Mouse (Mus musculus) MEL (cell line): ENCODE results near the gene Rgl1. TPM values are rescaled to one million over a fixed set of nuclear protein-coding genes. Genes with fewer than 3 reads are reported as not detected.

Experiments used
- DNase-seq: peaks from one replicate; pipeline ENCODE4 v3.0.0; 2011; ENCODE audit warnings: low read depth, low spot score
- H3K27ac ChIP-seq: 2 replicates; pipeline ENCODE4 v1.5.1; 2012; ENCODE audit warnings: low read depth, mild to moderate bottlenecking, control low read depth, low read length, moderate library complexity; ENCODE audit not compliant: control insufficient read depth
- H3K27me3 ChIP-seq, 2 experiments: fragments of 150-350 bp in 1 of 2; sonication (generic) in 1 of 2; 2 replicates each; pipeline ENCODE4 v1.6.1; 2012; ENCODE audit warnings: low read length in 2 of 2, mild to moderate bottlenecking in 2 of 2, improper control_type of control experiment in 1 of 2, moderate library complexity in 1 of 2; ENCODE audit not compliant: insufficient read depth in 2 of 2, control insufficient read depth in 1 of 2
- H3K36me3 ChIP-seq, 2 experiments: 2 replicates each; pipeline ENCODE4 v1.6.1; 2012 to 2014; ENCODE audit warnings: low read length in 2 of 2, improper control_type of control experiment in 1 of 2, inconsistent platforms in 1 of 2, mild to moderate bottlenecking in 1 of 2; ENCODE audit not compliant: insufficient read depth in 2 of 2, control insufficient read depth in 1 of 2
- H3K4me1 ChIP-seq, 2 experiments: fragments of 150-350 bp in 1 of 2; sonication (generic) in 1 of 2; 2 replicates each; pipeline ENCODE4 v1.6.1; 2012; ENCODE audit warnings: low read length in 2 of 2, improper control_type of control experiment in 1 of 2, mild to moderate bottlenecking in 1 of 2; ENCODE audit not compliant: insufficient read depth in 2 of 2, control insufficient read depth in 1 of 2
- H3K4me3 ChIP-seq, 2 experiments: fragments of 150-350 bp in 1 of 2; sonication (generic) in 1 of 2; 2 replicates each; pipeline ENCODE4 v1.5.1; 2012; ENCODE audit warnings: low read depth in 2 of 2, low read length in 2 of 2, mild to moderate bottlenecking in 2 of 2, moderate library complexity in 2 of 2, control low read depth in 1 of 2, improper control_type of control experiment in 1 of 2; ENCODE audit not compliant: control insufficient read depth in 1 of 2, insufficient read depth in 1 of 2
- H3K79me2 ChIP-seq: 2 replicates; pipeline ENCODE4 v1.6.1; 2012; ENCODE audit warnings: mild to moderate bottlenecking, low read length, moderate library complexity; ENCODE audit not compliant: control insufficient read depth, poor library complexity, insufficient read depth
- H3K9ac ChIP-seq: 2 replicates; pipeline ENCODE4 v1.6.1; 2012; ENCODE audit warnings: low read depth, mild to moderate bottlenecking, control low read depth, low read length, moderate library complexity; ENCODE audit not compliant: control insufficient read depth, poor library complexity, severe bottlenecking
- H3K9me3 ChIP-seq: fragments of 150-350 bp; sonication (generic); replicated peaks from 2 replicates; pipeline ENCODE4 v1.6.1; 2012; ENCODE audit warnings: mild to moderate bottlenecking, low read length, improper control_type of control experiment, moderate library complexity; ENCODE audit not compliant: insufficient read depth
- BHLHE40 ChIP-seq: IDR thresholded peaks from 2 replicates; pipeline ENCODE4 v1.6.1; 2012; ENCODE audit warnings: low read depth, mild to moderate bottlenecking, inconsistent platforms, low read length, improper control_type of control experiment, borderline replicate concordance
- CHD1 ChIP-seq: IDR thresholded peaks from 2 replicates; pipeline ENCODE4 v1.6.1; 2012; ENCODE audit warnings: low read depth, mild to moderate bottlenecking, inconsistent platforms, low read length, improper control_type of control experiment
- CHD2 ChIP-seq: IDR thresholded peaks from 2 replicates; pipeline ENCODE4 v1.6.1; 2011; ENCODE audit warnings: low read length, improper control_type of control experiment
- CTCF ChIP-seq, 3 experiments: IDR thresholded peaks in 2 of 3; conservative IDR thresholded peaks in 1 of 3; 2 replicates each; pipeline ENCODE4 v1.5.1; 2011 to 2012; ENCODE audit warnings: low read length in 3 of 3, low read depth in 2 of 3, mild to moderate bottlenecking in 2 of 3, improper control_type of control experiment in 1 of 3, inconsistent platforms in 1 of 3, mixed read lengths in 1 of 3, moderate library complexity in 1 of 3; ENCODE audit not compliant: control insufficient read depth in 1 of 3, insufficient read depth in 1 of 3, poor library complexity in 1 of 3, severe bottlenecking in 1 of 3
- ELF1 ChIP-seq: IDR thresholded peaks from 2 replicates; pipeline ENCODE4 v1.6.1; 2014; ENCODE audit warnings: low read depth, mild to moderate bottlenecking, inconsistent platforms, low read length, improper control_type of control experiment, moderate library complexity
- EP300 ChIP-seq, 2 experiments: IDR thresholded peaks; 2 replicates each; pipeline ENCODE4 v1.6.1; 2011; ENCODE audit warnings: improper control_type of control experiment in 2 of 2, low read length in 2 of 2, low read depth in 1 of 2, mild to moderate bottlenecking in 1 of 2
- ETS1 ChIP-seq: IDR thresholded peaks from 2 replicates; pipeline ENCODE4 v1.6.1; 2012; ENCODE audit warnings: low read depth, mild to moderate bottlenecking, inconsistent platforms, low read length, improper control_type of control experiment, moderate library complexity
- GABPA ChIP-seq: IDR thresholded peaks from 2 replicates; pipeline ENCODE4 v1.6.1; 2012; ENCODE audit warnings: low read depth, mild to moderate bottlenecking, inconsistent platforms, low read length, improper control_type of control experiment, moderate library complexity
- GATA1 ChIP-seq: IDR thresholded peaks from 2 replicates; pipeline ENCODE4 v1.6.1; 2011; ENCODE audit warnings: low read depth, low read length, improper control_type of control experiment
- KAT2A ChIP-seq: conservative IDR thresholded peaks from 2 replicates; pipeline ENCODE4 v1.6.1; 2012; ENCODE audit warnings: low read depth, low read length, improper control_type of control experiment, inconsistent platforms
- MAFK ChIP-seq: IDR thresholded peaks from 2 replicates; pipeline ENCODE4 v1.6.1; 2011; ENCODE audit warnings: low read depth, mild to moderate bottlenecking, low read length, improper control_type of control experiment, borderline replicate concordance
- MAZ ChIP-seq: IDR thresholded peaks from 2 replicates; pipeline ENCODE4 v1.6.1; 2012; ENCODE audit warnings: low read depth, mild to moderate bottlenecking, inconsistent platforms, low read length, improper control_type of control experiment
- MXI1 ChIP-seq: IDR thresholded peaks from 2 replicates; pipeline ENCODE4 v1.6.1; 2011; ENCODE audit warnings: mild to moderate bottlenecking, low read depth, low read length, improper control_type of control experiment
- MYB ChIP-seq: IDR thresholded peaks from 2 replicates; pipeline ENCODE4 v1.6.1; 2011; ENCODE audit warnings: mild to moderate bottlenecking, low read depth, low read length, improper control_type of control experiment
- MYC ChIP-seq: IDR thresholded peaks from 2 replicates; pipeline ENCODE4 v1.6.1; 2011; ENCODE audit warnings: low read depth, mild to moderate bottlenecking, low read length, improper control_type of control experiment, moderate library complexity
- NELFE ChIP-seq: IDR thresholded peaks from 2 replicates; pipeline ENCODE4 v1.6.1; 2011; ENCODE audit warnings: low read depth, low read length, improper control_type of control experiment
- NRF1 ChIP-seq: IDR thresholded peaks from 2 replicates; pipeline ENCODE4 v1.6.1; 2014; ENCODE audit warnings: low read depth, mild to moderate bottlenecking, inconsistent platforms, low read length, improper control_type of control experiment, moderate library complexity; ENCODE audit not compliant: poor library complexity, insufficient read depth, severe bottlenecking
- POLR2AphosphoS2 ChIP-seq: IDR thresholded peaks from 2 replicates; pipeline ENCODE4 v1.6.1; 2011; ENCODE audit warnings: low read length, improper control_type of control experiment
- POLR2AphosphoS5 ChIP-seq: IDR thresholded peaks from 2 replicates; pipeline ENCODE4 v1.6.1; 2012; ENCODE audit warnings: low read depth, borderline replicate concordance, mild to moderate bottlenecking, inconsistent platforms, low read length, moderate library complexity, mixed read lengths
- RCOR1 ChIP-seq: IDR thresholded peaks from 2 replicates; pipeline ENCODE4 v1.6.1; 2012; ENCODE audit warnings: low read depth, mild to moderate bottlenecking, inconsistent platforms, low read length, improper control_type of control experiment
- SIN3A ChIP-seq: IDR thresholded peaks from 2 replicates; pipeline ENCODE4 v1.6.1; 2012; ENCODE audit warnings: low read length, improper control_type of control experiment, inconsistent platforms
- SMC3 ChIP-seq: IDR thresholded peaks from 2 replicates; pipeline ENCODE4 v1.6.1; 2011; ENCODE audit warnings: low read depth, low read length, improper control_type of control experiment
- TAL1 ChIP-seq: IDR thresholded peaks from 2 replicates; pipeline ENCODE4 v1.6.1; 2012; ENCODE audit warnings: mild to moderate bottlenecking, inconsistent platforms, low read length, moderate library complexity, mixed read lengths
- TBP ChIP-seq: IDR thresholded peaks from 2 replicates; pipeline ENCODE4 v1.8.0; 2011; ENCODE audit warnings: low read depth, low read length, improper control_type of control experiment
- TCF12 ChIP-seq: IDR thresholded peaks from 2 replicates; pipeline ENCODE4 v1.6.1; 2014; ENCODE audit warnings: low read depth, mild to moderate bottlenecking, inconsistent platforms, low read length, improper control_type of control experiment, moderate library complexity
- UBTF ChIP-seq: IDR thresholded peaks from 2 replicates; pipeline ENCODE4 v1.6.1; 2012; ENCODE audit warnings: low read depth, mild to moderate bottlenecking, inconsistent platforms, low read length, improper control_type of control experiment, moderate library complexity, borderline replicate concordance; ENCODE audit not compliant: insufficient read depth
- USF1 ChIP-seq: IDR thresholded peaks from 2 replicates; pipeline ENCODE4 v1.6.1; 2014; ENCODE audit warnings: low read depth, mild to moderate bottlenecking, inconsistent platforms, low read length, improper control_type of control experiment, moderate library complexity
- ZKSCAN1 ChIP-seq: IDR thresholded peaks from 2 replicates; pipeline ENCODE4 v1.6.1; 2012; ENCODE audit warnings: low read depth, mild to moderate bottlenecking, inconsistent platforms, low read length, improper control_type of control experiment, moderate library complexity
- ZMIZ1 ChIP-seq: IDR thresholded peaks from 2 replicates; pipeline ENCODE4 v1.6.1; 2012; ENCODE audit warnings: low read depth, mild to moderate bottlenecking, inconsistent platforms, low read length, improper control_type of control experiment, moderate library complexity
- ZNF384 ChIP-seq: IDR thresholded peaks from 2 replicates; pipeline ENCODE4 v1.6.1; 2012; ENCODE audit warnings: low read depth, mild to moderate bottlenecking, inconsistent platforms, low read length, improper control_type of control experiment
- polyA plus RNA-seq, 2 experiments: library from polyadenylated mRNA; stranded (reverse) in 1 of 2; unstranded in 1 of 2; fragments of >175 nt in 1 of 2; fragments of >200 nt in 1 of 2; gene quantifications; 2 replicates each; pipeline versions ENCODE4 v1.2.1 to v1.2.4; 2012; ENCODE audit warnings: low replicate concordance in 2 of 2, low read depth in 1 of 2; ENCODE audit not compliant: insufficient read length in 2 of 2, insufficient read depth in 1 of 2, missing spikeins in 1 of 2
- total RNA-seq: library from RNA; depleted of rRNA; stranded (reverse); fragments of 300-350 nt; gene quantifications from 2 replicates; pipeline ENCODE4 v1.2.3, GENCODE M21; 2012

Rgl1 gene
- total and polyA plus RNA-seq, 3 experiments, result 0.12 to 0.39 TPM; not detected in 1

DNA sequence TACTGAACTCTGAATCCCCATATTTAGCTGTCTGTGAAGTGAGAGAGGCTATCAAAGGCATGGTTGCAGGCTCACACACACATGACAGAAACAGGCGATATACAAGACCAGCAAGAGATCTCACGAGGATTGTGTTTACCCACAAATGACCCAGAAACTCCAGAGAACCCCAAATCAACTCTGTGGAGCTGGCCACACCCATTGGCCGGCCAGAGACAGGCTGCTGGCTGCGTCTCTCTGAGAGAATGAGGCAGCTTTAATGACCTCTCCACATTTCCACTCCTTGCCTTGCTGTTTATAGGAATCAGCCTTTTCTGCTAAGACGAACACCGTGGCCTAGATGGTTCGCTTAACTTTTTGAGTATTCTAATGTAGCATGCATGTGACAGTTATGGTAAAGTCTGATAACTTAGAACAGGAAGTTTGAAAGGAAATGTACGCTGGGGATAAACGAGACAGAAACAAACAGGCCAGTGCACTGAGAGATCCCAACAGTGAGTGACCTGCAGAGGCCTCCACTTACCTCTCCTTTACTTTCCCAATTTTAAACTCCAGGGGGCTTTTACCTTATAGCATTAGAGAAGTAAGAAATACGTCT lies 148.3 kb downstream of the Rgl1 start (continued):
- peak; percentile 82 for TF ChIP-seq TAL1
- peak; percentile 78 for TF ChIP-seq TBP
- TF ChIP-seq NRF1, result no peak
- TF ChIP-seq EP300 (IDR thresholded peaks at IDR 0.05; ENCODE audit: low read depth in 1 of 2, low read length in 2 of 2), result peak; percentile 93 to 94
- 0 out of 2 replicates have a peak, but pooled peaks have one; percentile 35 for TF ChIP-seq CHD1
- TF ChIP-seq MAFK, result no peak
- TF ChIP-seq TCF12, result peak; percentile 94

DNA sequence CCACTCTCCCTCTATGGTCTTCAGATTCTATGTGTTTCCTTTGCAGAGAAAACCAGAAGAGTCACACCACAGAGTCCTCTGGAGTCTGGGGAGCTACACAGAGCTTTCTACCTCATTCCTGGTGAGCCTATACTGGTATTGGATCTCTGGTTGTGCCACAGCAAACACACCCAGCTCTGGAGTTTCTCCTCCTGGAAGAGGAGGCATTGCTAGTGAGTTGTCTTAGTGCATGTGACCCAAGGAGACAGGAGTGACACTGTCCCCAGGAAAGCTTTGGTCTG lies 149.4 kb downstream of the Rgl1 start:
- peak overlapping the region; percentile 99 for H3K27ac ChIP-seq
- H3K9me3 ChIP-seq, result no peaks in the 10 kb centered on the region
- no peaks in the 10 kb centered on the region; the same call in 1 of the 2 replicates for H3K79me2 ChIP-seq
- peaks cover 0 to 30% of the 10 kb centered on the region in 2 experiments; a peak in 2 of 4 replicates for H3K36me3 ChIP-seq
- H3K4me1 ChIP-seq, result peaks cover 18 to 38% of the 10 kb centered on the region in 2 experiments
- H3K27me3 ChIP-seq, result no peaks in the 10 kb centered on the region
- DNase-seq, result peak; percentile 61
- H3K4me3 ChIP-seq, result peak overlapping the region in 1 of 2 experiments; percentile 33; a peak in 1 of 4 replicates
- no peak for TF ChIP-seq TAL1
- no peak for TF ChIP-seq RCOR1
- TF ChIP-seq POLR2AphosphoS5, result no peak
- TF ChIP-seq MAFK, result no peak
- no peak for TF ChIP-seq ZMIZ1
- no peak for TF ChIP-seq NRF1
- TF ChIP-seq ZNF384, result no peak
- TF ChIP-seq SIN3A, result no peak
- TF ChIP-seq GABPA, result no peak
- TF ChIP-seq ELF1, result no peak
- TF ChIP-seq MYB, result no peak
- TF ChIP-seq BHLHE40, result peak; percentile 30; the same call in 1 of the 2 replicates
- TF ChIP-seq MAZ, result no peak
- TF ChIP-seq TCF12, result 0 out of 2 replicates have a peak, but pooled peaks have one; percentile 0
- TF ChIP-seq CTCF (IDR thresholded peaks at IDR 0.05 in 2 of 3, conservative IDR thresholded peaks at IDR 0.05 in 1 of 3; ENCODE audit: control insufficient read depth in 1 of 3, insufficient read depth in 1 of 3, low read depth in 2 of 3, low read length in 3 of 3, poor library complexity in 1 of 3, severe bottlenecking in 1 of 3), result no peak
- TF ChIP-seq KAT2A, result no peak
- no peak for TF ChIP-seq POLR2AphosphoS2
- no peak for TF ChIP-seq UBTF
- no peak for TF ChIP-seq USF1
- TF ChIP-seq ZKSCAN1, result no peak
- no peak for TF ChIP-seq MYC
- TF ChIP-seq EP300 (IDR thresholded peaks at IDR 0.05; ENCODE audit: low read depth in 1 of 2, low read length in 2 of 2), result no peak; a peak in 1 of 4 replicates
- 0 out of 2 replicates have a peak, but pooled peaks have one; percentile 13 for TF ChIP-seq NELFE
- no peak for TF ChIP-seq SMC3
- TF ChIP-seq GATA1, result no peak
- TF ChIP-seq CHD2, result no peak
- TF ChIP-seq MXI1, result peak; percentile 15; the same call in 1 of the 2 replicates
- no peak for TF ChIP-seq CHD1
- TF ChIP-seq ETS1, result no peak; the same call in 1 of the 2 replicates
- peak; percentile 63; the same call in 1 of the 2 replicates for TF ChIP-seq TBP
- H3K9ac ChIP-seq, result peak overlapping the region; percentile 67
